Mouse (Mus musculus) heart, postnatal 4 days (tissue): ENCODE data around the gene Manf. TPM values are rescaled to one million over a fixed set of nuclear protein-coding genes. Genes with fewer than 3 reads are reported as not detected.
A peak's percentile ranks its signal among the peaks of the same experiment; 100 is the strongest.

Source experiments
- DNase-seq: peaks from one replicate; pipeline ENCODE4 v3.0.0; 2021
- total RNA-seq, 2 experiments: library from RNA; stranded (reverse); gene quantifications; 2 replicates each; pipeline ENCODE4 v1.2.3; 2021

Manf gene
- total RNA-seq, 2 experiments from 2014 or later, result 137 to 160 TPM

DNA sequence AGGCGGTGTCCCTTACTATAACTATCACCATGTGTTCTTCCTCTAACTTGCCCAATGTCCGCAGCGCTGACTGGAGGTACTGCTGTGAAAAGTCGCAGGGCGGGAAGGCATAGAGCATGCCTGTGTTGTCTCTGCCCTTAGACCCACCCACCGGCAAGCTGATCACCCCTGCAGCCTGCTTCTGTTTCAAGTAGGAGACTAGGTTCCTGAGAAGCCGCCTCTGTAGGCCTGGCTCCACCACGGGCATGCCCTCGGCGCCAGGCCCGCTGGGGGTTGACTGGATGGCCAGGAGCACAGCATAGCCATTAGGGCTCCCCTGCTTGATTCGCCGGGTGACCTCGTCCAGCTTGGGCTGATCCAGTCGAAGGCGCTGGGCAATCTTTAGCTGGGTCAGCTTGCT lies 7.5 kb downstream of the Manf start:
- no peak for DNase-seq

DNA sequence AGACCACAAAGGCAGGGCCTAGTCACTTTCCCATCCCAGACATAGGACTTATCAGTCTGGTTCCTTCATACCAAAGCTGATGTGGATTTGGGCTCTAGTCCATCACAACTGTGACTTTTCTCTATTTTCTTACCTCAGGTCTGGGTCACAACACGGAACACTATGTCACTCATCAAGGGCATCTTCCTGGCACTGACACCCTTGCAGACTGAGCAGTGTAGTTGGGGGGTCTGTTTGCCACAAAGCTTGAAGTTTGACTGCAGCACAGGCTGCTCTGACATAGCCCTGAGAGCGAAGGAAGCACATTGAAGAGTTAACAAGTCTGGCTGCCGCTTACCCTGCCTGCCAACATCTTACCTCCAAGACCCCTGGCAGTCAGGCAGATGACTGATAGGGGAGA lies 8.7 kb downstream of the Manf start:
- DNase-seq, result no peak

DNA sequence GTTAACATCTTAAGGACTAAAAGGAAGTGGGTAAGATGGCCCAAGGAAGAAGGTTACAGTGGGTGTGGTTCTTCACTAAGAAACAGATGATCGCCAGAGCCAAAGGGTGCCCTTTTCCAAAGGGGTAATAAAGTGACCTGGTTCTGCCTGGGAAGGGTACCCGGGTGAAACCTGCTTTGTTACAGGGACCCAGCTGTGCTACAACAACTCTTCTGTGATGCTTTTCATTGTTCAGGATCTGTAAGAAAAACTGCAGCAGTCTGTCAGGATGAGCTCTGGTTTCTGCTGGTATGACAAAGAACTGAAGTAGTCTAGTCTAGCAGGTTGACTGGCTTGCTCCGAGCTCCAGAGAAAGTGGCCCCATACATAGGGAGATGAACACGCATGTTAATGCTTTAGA lies 9.6 kb downstream of the Manf start:
- no peak for DNase-seq

DNA sequence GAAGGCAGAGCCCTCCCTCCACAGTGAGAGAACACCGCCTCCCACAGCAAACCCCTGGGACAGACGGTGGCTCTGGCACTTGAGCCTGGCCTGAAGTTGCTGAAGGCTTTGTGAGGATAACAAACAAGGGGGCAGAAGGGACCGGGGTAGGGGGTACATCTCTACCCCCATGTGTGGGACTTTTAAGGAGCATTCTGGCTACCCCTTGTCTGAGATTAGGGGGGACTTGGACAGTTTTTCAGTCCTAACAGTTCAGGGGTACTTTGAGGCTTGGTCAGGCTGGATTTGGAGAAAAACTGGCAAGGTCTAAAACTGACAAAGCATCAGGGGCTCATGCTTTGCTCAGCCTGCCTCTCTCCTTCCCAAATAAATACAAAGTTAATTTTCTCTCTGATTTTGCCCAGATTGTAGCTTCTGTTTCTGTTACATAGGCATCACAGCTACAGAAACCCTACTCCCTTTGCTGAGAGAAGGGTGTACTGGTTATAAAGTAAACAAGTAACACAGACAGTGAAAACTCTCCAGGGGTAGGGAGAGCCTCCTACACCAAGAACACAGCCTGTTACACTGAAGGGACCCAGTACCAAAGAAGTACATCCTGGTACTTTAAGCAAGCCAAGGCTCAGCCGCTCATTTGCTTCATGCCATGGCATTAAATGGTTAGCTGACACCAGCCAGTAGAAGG lies 10.6 kb downstream of the Manf start:
- no peak for DNase-seq

DNA sequence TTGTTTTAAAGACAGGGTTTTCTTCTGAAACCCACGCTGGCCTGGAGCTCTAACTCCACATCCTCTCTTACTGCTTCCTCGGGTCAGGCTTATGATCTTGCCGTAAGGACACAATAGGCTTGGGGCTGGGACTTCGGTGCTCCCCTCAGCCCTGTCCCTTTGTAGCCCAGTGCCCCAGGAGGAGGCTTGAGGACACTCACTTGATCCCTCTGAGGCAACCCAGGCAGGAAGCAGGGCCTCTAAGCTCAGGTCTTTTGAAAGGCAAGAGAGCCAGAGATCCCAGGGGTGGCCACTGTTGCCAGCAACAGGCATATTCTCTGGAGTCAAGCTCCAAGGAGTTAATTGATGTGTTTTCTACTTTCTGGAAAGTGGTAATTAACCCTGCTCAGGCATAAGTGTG lies 12.3 kb downstream of the Manf start:
- DNase-seq, result no peak

DNA sequence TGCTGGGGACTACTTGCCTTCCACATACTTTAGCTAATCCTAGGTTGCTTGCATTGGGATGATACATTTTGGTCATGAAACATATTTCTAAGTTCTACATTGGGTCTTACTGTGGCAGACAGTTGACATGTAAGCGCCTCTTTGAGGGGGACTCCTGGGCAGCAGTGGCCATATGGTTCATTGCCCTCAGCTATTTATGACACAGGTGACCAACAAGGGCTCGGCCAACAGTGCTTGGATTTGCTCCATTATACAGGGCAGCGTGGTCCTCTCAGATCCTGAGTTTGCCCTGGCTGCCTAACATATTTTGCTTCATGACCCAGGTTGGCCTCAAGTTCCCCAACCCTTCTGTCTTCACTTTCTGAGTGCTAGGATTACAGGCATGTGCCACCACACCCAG lies 15.1 kb downstream of the Manf start:
- no peak for DNase-seq

DNA sequence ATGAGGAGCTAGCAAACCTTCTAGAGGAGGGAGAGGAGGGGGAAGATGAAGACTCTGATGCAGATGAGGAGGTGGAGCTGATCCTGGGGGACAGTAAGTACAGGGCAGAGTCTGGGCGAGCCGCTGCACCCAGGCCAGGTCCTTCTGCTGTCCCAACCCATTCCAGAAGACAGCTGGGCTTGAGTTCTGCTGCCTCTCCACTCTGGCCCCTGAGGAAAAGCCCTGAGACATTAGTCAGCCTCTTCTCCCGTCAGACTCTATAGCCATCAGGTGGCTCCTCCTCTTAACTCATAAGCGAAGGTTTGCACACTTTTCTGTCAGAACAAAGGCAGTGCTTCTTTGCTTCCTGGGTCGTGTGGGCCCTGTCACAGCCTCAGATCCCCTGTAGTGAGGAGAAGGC lies 17.6 kb downstream of the Manf start:
- DNase-seq, result no peak

DNA sequence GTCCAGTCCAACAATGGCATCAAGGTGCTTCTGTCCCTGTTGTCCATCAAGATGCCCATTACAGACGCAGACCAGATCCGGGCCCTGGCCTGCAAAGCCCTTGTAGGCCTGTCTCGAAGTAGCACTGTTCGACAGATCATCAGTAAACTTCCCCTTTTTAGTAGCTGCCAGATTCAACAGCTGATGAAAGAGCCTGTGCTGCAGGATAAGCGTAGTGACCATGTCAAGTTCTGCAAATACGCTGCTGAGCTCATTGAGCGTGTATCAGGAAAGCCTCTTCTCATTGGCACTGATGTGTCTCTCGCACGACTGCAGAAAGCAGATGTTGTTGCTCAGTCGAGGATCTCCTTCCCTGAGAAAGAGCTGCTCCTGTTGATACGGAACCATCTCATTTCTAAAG lies 33.7 kb downstream of the Manf start:
- DNase-seq, result no peak

DNA sequence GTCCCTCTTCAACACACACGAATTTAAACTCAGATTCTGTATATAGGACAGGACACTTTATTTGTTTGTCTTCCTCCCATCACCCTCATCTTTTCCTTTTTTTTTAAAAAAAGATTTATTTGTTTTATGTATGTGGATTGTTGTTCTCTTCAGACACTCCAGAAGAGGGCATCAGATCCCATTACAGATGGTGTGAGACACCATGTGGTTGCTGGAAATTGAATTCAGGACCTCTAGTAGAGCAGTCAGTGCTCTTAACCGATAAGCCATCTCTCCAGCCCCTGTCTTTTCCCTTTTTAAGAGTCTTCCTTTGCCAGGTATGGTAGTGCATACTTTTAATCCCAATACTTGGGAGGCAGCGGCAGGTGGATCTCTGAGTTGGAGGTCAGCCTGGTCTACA lies 35.1 kb downstream of the Manf start:
- no peak for DNase-seq

DNA sequence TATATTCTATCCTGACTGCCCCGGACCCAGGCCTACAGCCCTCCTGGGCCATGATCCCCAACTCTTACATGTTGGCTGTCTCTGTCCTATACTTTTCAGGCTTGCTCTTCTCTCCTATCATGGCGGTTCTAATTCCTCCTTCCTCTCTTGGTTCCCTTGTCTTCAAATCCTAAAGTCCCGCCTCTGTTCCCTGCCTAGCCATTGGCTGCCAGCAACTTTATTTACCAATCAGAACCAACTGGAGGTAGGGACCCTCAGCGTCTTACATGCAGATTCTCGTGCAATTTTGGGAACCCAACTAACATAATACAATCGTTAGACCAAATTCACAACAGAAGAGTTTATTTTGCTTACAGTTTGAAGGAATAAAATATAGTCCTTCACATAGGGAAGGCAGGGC lies 49.0 kb downstream of the Manf start:
- DNase-seq, result no peak

DNA sequence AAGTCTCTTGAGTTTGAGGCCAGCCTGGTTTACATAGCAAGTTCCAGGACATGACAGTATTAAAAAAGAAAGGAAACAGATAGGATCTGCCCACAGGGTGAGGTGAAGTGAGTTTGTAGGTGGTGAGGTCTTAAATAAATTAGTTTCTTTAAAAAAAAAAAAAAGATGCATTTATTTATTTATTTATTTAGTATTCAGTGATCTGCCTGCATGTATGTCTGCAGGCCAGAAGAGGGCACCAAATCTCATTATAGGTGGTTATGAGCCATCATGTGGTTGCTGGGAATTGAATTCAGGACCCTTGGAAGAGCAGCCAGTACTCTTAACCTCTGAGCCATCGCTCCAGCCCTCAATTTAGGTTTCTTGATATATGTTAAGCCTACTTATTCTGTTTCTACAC lies 51.2 kb downstream of the Manf start:
- DNase-seq, result no peak

DNA sequence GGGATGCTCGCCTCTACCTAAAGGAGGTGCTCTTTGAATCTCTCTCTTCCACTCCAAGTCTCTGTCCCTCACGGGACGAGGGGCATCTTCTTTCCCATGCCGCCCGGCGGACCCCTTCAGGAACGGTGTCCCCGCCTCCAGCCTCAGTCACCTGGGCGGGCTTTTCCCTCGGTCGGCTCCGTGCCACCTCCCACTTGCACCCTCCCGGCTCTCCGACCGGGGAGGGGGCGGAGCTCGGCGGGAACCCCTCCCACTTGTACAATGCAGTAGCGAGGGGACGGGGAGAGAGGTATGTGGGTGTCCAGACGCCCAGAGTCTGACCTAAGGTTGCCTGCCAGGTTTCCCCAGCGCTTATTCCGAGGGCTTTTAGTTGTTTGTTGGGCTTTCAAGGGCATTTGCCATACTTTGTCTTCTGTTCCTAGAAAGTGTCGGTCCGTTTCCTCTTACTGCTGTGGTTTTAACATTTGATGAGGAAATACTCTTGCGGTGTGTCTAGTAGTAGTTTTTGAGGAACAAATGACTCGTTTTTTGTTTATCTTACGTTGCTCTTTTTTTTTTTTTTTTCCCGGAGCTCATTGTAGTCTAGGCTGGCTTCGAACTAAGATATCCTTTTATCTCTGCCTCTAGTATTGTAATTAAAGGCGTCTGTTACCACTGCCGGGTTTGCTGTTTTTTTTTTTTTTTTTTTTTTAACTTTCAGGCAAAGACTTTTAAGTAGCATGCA lies 69.2 kb downstream of the Manf start:
- DNase-seq, result peak; percentile 94

DNA sequence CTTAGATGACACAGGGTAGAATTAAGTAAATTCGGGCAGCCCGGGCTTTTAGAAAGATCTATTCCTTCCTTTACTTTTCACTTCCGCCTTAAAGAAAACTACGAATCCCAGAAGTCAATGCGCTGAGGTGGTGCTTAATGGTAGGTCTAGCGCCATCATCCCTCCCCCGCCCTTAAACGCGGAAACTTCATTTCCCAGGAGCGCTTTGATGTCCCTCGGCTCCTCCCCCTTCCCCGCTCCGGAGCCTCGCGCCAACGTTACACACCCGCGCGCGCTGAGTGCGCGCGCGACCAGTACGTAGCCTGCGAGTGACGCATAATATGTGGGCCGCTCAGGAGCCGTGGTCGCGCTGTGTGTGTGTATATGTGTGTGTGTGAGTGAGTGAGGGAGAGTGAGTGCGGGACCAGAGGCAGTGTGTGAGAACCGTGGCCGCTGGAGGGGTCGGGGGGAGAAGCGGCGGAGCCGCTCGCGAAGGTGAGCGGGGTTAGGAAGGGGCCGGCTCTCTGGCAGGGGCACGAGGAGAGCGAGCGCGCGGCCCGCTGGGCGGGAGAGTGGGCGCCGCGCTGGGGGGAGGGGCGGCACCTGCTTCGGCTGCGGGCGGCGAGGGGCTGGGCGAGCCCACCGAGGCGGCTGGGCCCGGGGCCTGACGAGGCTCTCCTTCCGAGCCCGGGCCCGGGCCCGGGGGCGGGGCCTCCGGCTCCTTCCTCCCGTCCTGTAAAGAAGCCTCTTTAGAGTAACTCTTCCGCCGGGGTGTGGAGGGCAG lies 70.0 kb downstream of the Manf start, which contains the start of gene Dcaf1:
Gene Dcaf1, plus strand, starts transcription at position 257 of the 763 bp plus-strand sequence.
- DNase-seq, result peak; percentile 92

DNA sequence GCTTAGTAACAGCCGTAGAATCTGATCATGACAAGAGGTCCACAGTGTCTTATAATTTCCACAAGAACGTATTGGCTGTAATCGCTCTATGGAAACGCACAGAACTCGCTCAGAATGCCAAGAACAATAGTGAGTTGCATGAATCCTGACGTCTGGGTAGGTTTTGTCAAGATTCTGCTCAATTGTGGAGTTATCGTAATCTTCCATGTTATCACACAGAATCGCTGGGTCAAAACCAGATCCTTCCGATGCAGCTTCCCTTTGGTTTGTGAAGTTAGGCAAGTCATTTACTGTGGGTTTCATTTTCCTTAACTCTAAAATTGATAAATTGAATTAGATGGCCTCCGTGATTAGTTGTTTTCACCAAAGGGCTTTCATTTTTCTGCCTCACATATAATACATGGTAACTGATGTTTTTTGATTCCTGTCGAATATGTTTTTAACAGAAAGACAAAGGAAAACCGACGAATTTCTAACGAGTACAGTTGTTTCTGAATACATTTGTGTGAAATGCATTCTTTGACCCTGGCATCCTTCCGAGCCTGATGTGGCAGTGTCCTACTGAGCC lies 70.6 kb downstream of the Manf start:
- no peak for DNase-seq

DNA sequence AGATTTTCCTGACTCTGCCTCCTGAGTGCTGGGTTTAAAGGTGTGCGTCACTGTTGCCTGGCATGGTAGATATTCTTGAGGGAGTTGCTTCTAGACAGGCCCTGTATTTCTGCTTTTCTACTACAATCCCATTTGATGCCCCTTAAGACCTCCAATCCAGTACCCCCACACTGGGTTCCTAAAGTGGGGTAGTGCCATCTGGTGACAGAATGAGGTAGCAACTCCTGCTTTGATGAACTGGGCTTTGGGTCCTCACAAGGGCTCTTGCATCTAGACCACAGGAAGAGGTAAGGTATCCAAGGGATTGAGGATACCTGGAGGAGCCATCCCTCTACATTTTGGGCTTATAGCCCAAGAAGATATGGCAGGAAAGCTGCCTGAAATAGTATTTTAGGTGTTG lies 72.6 kb downstream of the Manf start:
- DNase-seq, result peak; percentile 40

DNA sequence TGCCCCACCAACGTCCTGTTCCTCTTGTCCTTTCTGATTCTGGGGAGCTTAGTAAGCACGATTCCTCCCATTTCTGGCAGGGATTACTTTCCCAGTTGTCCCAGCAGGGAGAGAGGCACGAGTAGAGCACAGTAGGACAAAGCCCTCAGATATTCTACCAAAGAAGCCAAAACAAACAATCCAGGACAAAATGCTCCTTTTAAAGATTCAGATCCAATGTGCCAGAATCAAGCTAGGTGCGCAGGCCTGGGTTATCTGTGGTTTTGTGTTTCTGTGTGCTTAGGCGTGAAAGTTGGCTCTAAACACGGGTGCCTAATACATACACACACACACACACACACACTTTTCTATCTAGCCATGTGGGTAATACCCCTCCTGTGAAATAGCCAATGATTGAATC lies 73.6 kb downstream of the Manf start:
- DNase-seq, result no peak

DNA sequence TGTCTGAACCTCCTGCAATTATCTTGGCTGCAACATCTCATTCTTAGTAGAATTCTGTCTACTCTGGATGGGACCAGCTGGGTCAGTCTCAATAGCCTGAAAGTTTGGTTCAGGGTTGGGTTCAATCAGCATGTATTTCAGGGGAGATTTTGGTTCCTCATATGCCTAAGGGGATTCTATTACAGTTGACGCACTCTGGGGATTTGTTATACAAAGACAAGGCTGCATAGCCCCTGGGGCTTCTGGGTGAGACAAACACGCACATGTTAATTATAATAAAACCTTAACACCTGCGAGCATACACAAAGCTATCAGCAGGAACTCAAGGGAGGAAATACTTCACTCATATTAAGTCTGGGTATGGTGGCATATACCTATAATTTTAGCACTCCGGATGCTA lies 85.3 kb downstream of the Manf start:
- no peak for DNase-seq

DNA sequence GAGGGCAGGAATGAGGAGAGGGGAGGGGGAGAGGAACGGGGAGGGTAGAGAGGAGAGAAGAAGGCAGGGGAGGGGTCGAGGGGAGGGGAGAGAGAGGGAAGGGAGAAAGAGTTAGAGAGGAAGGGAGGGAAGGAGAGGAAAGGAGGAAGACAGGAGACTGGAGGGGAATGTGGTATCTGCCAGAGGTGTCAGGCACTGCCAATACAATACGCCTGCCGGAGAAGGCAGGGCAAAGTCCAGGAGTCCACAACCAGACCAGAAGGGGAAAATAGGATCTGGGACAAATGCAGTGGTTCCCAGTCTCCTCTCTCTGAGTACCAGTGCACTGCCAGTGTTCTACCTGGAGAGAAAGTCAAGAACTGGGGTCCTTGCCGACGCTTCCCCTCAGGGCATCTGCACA lies 100.9 kb downstream of the Manf start:
- DNase-seq, result no peak

DNA sequence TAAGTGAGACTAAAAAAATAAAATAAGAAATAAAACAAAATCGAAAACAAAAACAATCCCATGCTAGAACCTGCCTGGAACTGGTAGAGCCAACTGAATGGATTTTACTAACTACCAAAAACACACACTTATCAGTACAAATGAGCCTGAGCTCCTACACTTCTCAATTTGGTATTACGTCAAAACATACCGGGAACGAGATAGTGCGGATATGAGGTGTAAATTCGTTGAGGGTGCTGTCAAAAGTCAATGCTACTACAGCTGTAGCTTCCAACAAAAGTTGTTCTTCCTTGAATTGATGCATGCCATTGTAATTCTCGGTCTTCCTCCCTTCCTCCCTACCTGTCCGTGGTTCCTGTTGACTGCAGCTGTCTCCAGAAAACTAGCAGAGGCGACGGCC lies 102.4 kb downstream of the Manf start:
- no peak for DNase-seq

DNA sequence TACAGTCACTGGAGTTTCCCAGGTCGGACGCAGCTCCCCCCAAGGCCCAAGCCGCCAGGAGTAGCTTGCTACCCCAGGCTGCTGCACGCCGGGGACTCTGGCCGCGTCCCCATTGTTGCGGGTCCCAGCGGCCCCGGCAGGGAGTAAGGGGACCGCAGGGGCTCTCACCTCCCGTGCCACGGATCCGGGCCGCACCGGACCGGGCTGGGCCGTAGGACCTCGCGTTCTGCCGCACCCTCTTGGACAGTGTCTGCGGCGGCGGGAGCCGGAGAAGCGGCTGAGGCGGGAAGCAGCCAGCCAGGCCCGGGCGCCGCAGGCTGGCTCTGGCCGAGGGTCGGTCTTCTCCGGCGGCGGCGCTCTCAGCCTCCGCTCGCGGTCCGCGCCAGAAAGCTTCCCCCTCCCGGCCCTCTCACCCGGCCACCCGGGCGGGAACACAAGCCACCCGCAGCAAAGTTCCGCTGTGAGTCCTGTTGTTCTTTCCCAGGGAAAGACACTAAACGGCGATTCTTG lies 102.9 kb downstream of the Manf start, which contains the start of gene Rad54l2:
Gene Rad54l2, minus strand, starts transcription at position 383 of the 510 bp plus-strand sequence.
- peak; percentile 92 for DNase-seq
